Mouse (Mus musculus): ENCODE measurements around the gene Sema3f. TPM values are rescaled to one million over a fixed set of nuclear protein-coding genes. Genes with fewer than 3 reads are reported as not detected.

Gene Sema3f
- 12.2 and 13.2 TPM in 2 replicates for polyA plus RNA-seq (2015; fragmentation: Nextera tagmentation; extraction: Ambion mirVana)

- no peaks in the 10 kb centered on the region for H3K9me3 ChIP-seq
- H3K36me3 ChIP-seq, result peaks cover 5% of the 10 kb centered on the region; the same call in 1 of the 2 replicates
- peak within 1 kb of the TSS; percentile 88 for H3K27ac ChIP-seq (replicated peaks)
- H3K9ac ChIP-seq, result peak within 1 kb of the TSS; percentile 96
- peaks cover 53% of the 10 kb centered on the region for H3K27me3 ChIP-seq
- ATAC-seq (ENCODE audit: low read depth), result peak; percentile 59
- peak within 1 kb of the TSS; percentile 90 for H3K4me2 ChIP-seq
- H3K4me1 ChIP-seq (replicated peaks), result peaks cover 69% of the 10 kb centered on the region
- H3K4me3 ChIP-seq, result peak within 1 kb of the TSS; percentile 78
- under 1% methylated on average over 74 of the region's 86 CpGs for WGBS
Observed at GRCm38 (mm10) chr9:107709697-107710483, at the start of gene Sema3f. TSS of gene Sema3f (minus strand) at chr9:107710475.

DNA sequence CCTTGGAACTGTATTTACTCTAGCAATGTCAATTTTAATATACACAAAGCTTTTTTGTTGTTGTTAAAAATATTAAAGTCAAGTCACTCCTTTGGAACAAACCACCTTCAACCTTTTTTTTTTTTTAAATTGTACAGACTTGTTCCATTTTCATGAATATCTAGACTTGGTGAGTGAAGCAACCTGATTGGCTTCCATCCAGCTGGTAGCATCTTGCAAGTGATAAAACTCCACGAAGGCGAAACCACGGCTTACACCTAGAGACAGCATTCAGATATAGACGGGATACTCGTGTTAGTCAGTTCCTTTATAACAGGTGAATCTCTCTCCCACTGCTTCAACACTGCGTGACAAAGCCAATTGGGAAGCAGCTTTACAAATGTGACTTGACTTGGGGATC, 49.3 kb upstream of the Sema3f start:
- no peaks in the 10 kb centered on the region for H3K27me3 ChIP-seq
- no peaks in the 10 kb centered on the region for H3K4me1 ChIP-seq (replicated peaks)
- no peak for ATAC-seq (ENCODE audit: low read depth)
- peaks cover 95% of the 10 kb centered on the region for H3K36me3 ChIP-seq
- no peak overlapping the region for H3K4me3 ChIP-seq
- no peak overlapping the region for H3K9ac ChIP-seq
- 94% methylated on average over 6 of the region's 6 CpGs for WGBS
- H3K4me2 ChIP-seq, result no peak overlapping the region
- no peak overlapping the region for H3K27ac ChIP-seq (replicated peaks)
- no peaks in the 10 kb centered on the region for H3K9me3 ChIP-seq

DNA sequence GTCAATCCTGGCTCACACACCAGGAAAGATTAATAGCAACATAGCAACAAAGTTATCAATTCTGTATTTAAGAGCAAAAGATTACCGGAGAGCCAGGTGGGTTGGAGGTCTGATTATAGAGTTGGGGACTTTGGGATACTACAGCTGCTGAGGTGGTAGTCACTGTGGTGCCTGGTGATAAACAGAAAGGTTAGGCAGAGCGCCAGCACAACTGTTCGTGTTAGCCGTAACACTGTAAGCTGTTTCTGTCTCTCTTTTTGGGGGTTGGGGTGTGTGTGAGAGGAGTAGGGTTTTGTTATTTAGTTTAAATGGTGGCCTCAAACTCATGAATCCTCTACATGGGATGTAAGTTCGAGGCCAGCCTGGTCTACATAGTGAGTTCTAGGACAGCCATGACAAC, 40.1 kb upstream of the Sema3f start:
- no peak overlapping the region for H3K27ac ChIP-seq (replicated peaks)
- ATAC-seq (ENCODE audit: low read depth), result no peak
- no peak overlapping the region for H3K4me2 ChIP-seq
- no peaks in the 10 kb centered on the region for H3K9me3 ChIP-seq
- H3K4me1 ChIP-seq (replicated peaks), result no peaks in the 10 kb centered on the region
- peaks cover 96% of the 10 kb centered on the region for H3K36me3 ChIP-seq
- WGBS, result 96% methylated on average over 5 of the region's 5 CpGs
- no peak overlapping the region for H3K4me3 ChIP-seq
- no peak overlapping the region for H3K9ac ChIP-seq
- H3K27me3 ChIP-seq, result no peaks in the 10 kb centered on the region

- no peaks in the 10 kb centered on the region for H3K27me3 ChIP-seq
- no peak overlapping the region for H3K9ac ChIP-seq
- H3K4me3 ChIP-seq, result no peak overlapping the region
- H3K4me1 ChIP-seq (replicated peaks), result no peaks in the 10 kb centered on the region
- no peaks in the 10 kb centered on the region for H3K9me3 ChIP-seq
- no peak for ATAC-seq (ENCODE audit: low read depth)
- 100% methylated on average over 3 of the region's 3 CpGs for WGBS
- H3K36me3 ChIP-seq, result peaks cover 97% of the 10 kb centered on the region
- H3K4me2 ChIP-seq, result no peak overlapping the region
- no peak overlapping the region for H3K27ac ChIP-seq (replicated peaks)
Observed at GRCm38 (mm10) chr9:107748063-107748462, 37.8 kb upstream of the Sema3f start.

DNA sequence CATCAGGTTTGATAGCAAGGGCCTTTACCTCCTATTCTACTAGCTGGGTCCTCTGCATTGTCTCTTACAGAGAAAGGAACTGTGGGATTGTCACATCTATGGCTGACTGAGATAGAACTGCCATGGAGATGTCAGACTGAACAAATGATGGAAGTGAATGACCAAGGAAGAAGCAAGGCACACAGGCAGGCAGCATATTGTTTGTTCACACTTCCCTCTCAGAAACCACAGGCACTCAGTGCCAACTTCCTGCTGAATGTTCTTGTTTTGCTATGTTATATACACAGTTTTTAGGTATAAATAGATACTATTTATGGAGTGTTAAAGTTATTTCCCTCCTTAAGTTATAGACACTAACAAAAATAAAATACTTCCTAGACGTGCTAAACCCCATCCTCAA, 37.0 kb upstream of the Sema3f start:
- Histone ChIP-seq H3K36me3 (peaks cover 98% of the 10 kb centered on the region), H3K27me3 (no peaks in the 10 kb centered on the region), H3K27ac (replicated peaks) (no peak overlapping the region), H3K4me3 (no peak overlapping the region), H3K4me1 (replicated peaks) (no peaks in the 10 kb centered on the region), H3K9ac (no peak overlapping the region), H3K9me3 (no peaks in the 10 kb centered on the region), H3K4me2 (no peak overlapping the region)
- no peak for ATAC-seq (ENCODE audit: low read depth)
- WGBS, result 92% methylated on average over 1 of the region's 1 CpGs

- H3K9ac ChIP-seq, result no peak overlapping the region
- H3K9me3 ChIP-seq, result no peaks in the 10 kb centered on the region
- WGBS, result 94% methylated on average over 3 of the region's 3 CpGs
- ATAC-seq (ENCODE audit: low read depth), result no peak
- H3K4me2 ChIP-seq, result no peak overlapping the region
- H3K4me1 ChIP-seq (replicated peaks), result no peaks in the 10 kb centered on the region
- H3K27ac ChIP-seq (replicated peaks), result no peak overlapping the region
- H3K4me3 ChIP-seq, result no peak overlapping the region
- no peaks in the 10 kb centered on the region for H3K27me3 ChIP-seq
- H3K36me3 ChIP-seq, result peaks cover 98% of the 10 kb centered on the region
Observed at GRCm38 (mm10) chr9:107746679-107747078, 36.4 kb upstream of the Sema3f start.

DNA sequence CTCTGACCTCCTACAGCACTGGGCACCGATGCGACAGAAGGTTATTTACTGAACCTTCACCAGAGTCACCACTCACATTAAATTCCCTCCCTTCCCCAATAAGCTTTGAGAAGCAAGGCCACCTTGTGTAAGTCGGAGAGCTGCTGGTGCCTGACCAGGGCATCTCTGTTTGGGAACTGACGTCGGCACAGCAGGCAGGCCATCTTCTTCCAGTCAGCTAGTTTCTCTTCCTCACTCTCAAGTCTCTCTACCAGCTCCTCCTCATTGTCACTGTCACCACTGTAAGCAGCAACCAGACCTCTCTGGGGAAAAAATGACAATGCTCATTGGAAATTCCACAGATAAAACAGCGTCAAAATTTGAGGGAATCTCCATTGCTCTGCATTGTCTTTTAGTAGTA, 33.8 kb upstream of the Sema3f start:
- H3K4me2 ChIP-seq, result no peak overlapping the region

GRCm38 (mm10) chr9:107738841-107739202, 28.5 kb upstream of the Sema3f start:
- Histone ChIP-seq H3K4me3 (no peak overlapping the region), H3K27ac (replicated peaks) (peak overlapping the region; percentile 43; the same call in 1 of the 2 replicates), H3K9ac (no peak overlapping the region), H3K9me3 (no peaks in the 10 kb centered on the region), H3K27me3 (peaks cover 5% of the 10 kb centered on the region; the same call in 1 of the 2 replicates), H3K4me1 (replicated peaks) (peaks cover 33% of the 10 kb centered on the region), H3K36me3 (peaks cover 57% of the 10 kb centered on the region), H3K4me2 (no peak overlapping the region)
- WGBS, result 45% methylated on average over 4 of the region's 4 CpGs
- peak; percentile 34 for ATAC-seq (ENCODE audit: low read depth)

More for the DNA sequence above, 33.8 kb upstream of the Sema3f start:
- Histone ChIP-seq H3K36me3 (peaks cover 98% of the 10 kb centered on the region), H3K4me1 (replicated peaks) (no peaks in the 10 kb centered on the region), H3K27ac (replicated peaks) (no peak overlapping the region), H3K27me3 (no peaks in the 10 kb centered on the region), H3K4me3 (no peak overlapping the region), H3K9ac (no peak overlapping the region), H3K9me3 (no peaks in the 10 kb centered on the region)
- 93% methylated on average over 6 of the region's 6 CpGs for WGBS
- no peak for ATAC-seq (ENCODE audit: low read depth)

DNA sequence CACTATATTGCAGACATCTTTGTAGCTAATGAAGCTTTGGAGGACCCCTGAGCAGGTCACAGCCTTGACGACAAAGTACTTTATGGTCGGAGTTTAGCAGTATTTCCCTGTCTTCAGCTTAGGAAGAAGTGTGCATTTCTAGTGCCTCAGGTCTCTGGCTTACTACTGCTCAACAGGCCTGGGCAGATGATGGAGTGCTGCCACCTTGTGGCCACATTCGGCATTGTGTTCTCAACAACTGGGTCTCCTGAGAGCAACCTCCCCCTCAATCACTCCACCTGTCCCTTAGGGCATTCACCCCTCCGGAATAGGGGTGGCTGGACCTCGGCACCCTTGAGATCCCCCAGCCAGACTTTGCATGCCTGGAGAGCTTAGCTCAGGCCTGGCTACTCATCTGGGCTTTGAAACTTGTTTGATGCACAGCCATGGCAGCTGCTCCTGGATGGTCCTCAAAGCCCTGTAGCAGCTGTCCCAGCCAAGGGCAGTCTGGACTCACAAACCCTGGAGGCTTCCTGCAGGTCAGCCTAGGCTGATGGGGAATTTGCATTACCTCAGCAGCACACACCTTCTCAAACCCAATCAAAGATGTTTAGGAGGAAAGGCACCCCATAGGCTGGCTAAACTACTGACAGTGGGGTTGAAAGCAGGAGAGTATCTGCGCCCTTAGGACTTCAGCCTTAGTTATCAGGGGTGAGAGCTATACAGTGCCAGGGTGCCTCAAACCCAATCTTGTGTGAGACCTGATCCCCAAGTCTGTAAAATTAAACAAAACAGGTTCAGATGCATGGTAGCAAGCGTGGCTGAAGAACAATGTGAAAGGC, 28.0 kb upstream of the Sema3f start:
- WGBS, result 24% methylated on average over 7 of the region's 7 CpGs
- H3K9ac ChIP-seq, result no peak overlapping the region
- peaks cover 5% of the 10 kb centered on the region; the same call in 1 of the 2 replicates for H3K27me3 ChIP-seq
- peaks cover 52% of the 10 kb centered on the region for H3K36me3 ChIP-seq
- peak overlapping the region; percentile 69 for H3K27ac ChIP-seq (replicated peaks)
- no peaks in the 10 kb centered on the region for H3K9me3 ChIP-seq
- H3K4me2 ChIP-seq, result no peak overlapping the region
- H3K4me1 ChIP-seq (replicated peaks), result peaks cover 33% of the 10 kb centered on the region
- peak; percentile 66 for ATAC-seq (ENCODE audit: low read depth)
- H3K4me3 ChIP-seq, result no peak overlapping the region

GRCm38 (mm10) chr9:107736185-107736485, 25.9 kb upstream of the Sema3f start:
- 2% methylated on average over 7 of the region's 7 CpGs for WGBS
- H3K9ac ChIP-seq, result peak overlapping the region; percentile 22
- H3K4me2 ChIP-seq, result peak overlapping the region; percentile 39
- H3K4me1 ChIP-seq (replicated peaks), result peaks cover 35% of the 10 kb centered on the region
- ATAC-seq (ENCODE audit: low read depth), result no peak
- no peaks in the 10 kb centered on the region for H3K9me3 ChIP-seq
- H3K27ac ChIP-seq (replicated peaks), result peak overlapping the region; percentile 57
- H3K36me3 ChIP-seq, result peaks cover 31% of the 10 kb centered on the region
- peaks cover 5% of the 10 kb centered on the region; the same call in 1 of the 2 replicates for H3K27me3 ChIP-seq
- no peak overlapping the region for H3K4me3 ChIP-seq

GRCm38 (mm10) chr9:107735356-107736184, 25.3 kb upstream of the Sema3f start:
- Histone ChIP-seq H3K4me3 (no peak overlapping the region; the same call in 1 of the 2 replicates), H3K9ac (peak overlapping the region; percentile 22), H3K9me3 (no peaks in the 10 kb centered on the region), H3K27me3 (peaks cover 5% of the 10 kb centered on the region; the same call in 1 of the 2 replicates), H3K4me2 (peak overlapping the region; percentile 39), H3K36me3 (peaks cover 25% of the 10 kb centered on the region), H3K27ac (replicated peaks) (peak overlapping the region; percentile 57), H3K4me1 (replicated peaks) (peaks cover 40% of the 10 kb centered on the region)
- 3% methylated on average over 17 of the region's 17 CpGs for WGBS
- no peak for ATAC-seq (ENCODE audit: low read depth)

Measured in neural tube, embryonic 13.5 days (tissue).